Mouse (Mus musculus): ENCODE results near the gene Fam43b. TPM values are rescaled to one million over a fixed set of nuclear protein-coding genes. Genes with fewer than 3 reads are reported as not detected.

Fam43b gene
- polyA plus RNA-seq, 1 experiment from 2014 or later: 0.06 TPM

GRCm38 (mm10) chr4:138344891-138345545 lies 51.3 kb downstream of the Fam43b start:
- H3K4me1 ChIP-seq (replicated peaks): peaks cover 26% of the 10 kb centered on the region
- no peak overlapping the region for H3K4me3 ChIP-seq
- H3K27me3 ChIP-seq (replicated peaks): peaks cover 15% of the 10 kb centered on the region; the same call in 1 of the 2 replicates
- no peak overlapping the region for H3K4me2 ChIP-seq
- H3K9me3 ChIP-seq (replicated peaks): no peaks in the 10 kb centered on the region
- no peak overlapping the region for H3K9ac ChIP-seq
- H3K36me3 ChIP-seq: no peaks in the 10 kb centered on the region
- WGBS: 68% methylated on average over 9 of the region's 9 CpGs
- ATAC-seq (ENCODE audit: insufficient number of reproducible peaks, low FRiP score): no peak
- H3K27ac ChIP-seq (ENCODE audit: poor library complexity, severe bottlenecking): no peak overlapping the region

Other genes with a start within 250 kb of the Fam43b start
- gene Hp1bp3, start 180.2 kb downstream of the Fam43b start, polyA plus RNA-seq (2016; fragmentation: Nextera tagmentation; extraction: Ambion mirVana): 109 and 114 TPM in 2 replicates
- gene Sh2d5, start 146.1 kb downstream of the Fam43b start, polyA plus RNA-seq (2016; fragmentation: Nextera tagmentation; extraction: Ambion mirVana): 0.31 and 0.41 TPM in 2 replicates
- 0.44 and 0.52 TPM in 2 replicates for gene Kif17, start 146.1 kb downstream of the Fam43b start, polyA plus RNA-seq (2016; fragmentation: Nextera tagmentation; extraction: Ambion mirVana)
- 316 and 318 TPM in 2 replicates for gene Ddost, start 91.8 kb downstream of the Fam43b start, polyA plus RNA-seq (2016; fragmentation: Nextera tagmentation; extraction: Ambion mirVana)
- gene Pink1, start 70.2 kb downstream of the Fam43b start, polyA plus RNA-seq (2016; fragmentation: Nextera tagmentation; extraction: Ambion mirVana): 72.6 and 78.6 TPM in 2 replicates
- gene Cda, start 28.5 kb downstream of the Fam43b start, polyA plus RNA-seq (2016; fragmentation: Nextera tagmentation; extraction: Ambion mirVana): 9.3 and 10.9 TPM in 2 replicates
- 18.6 and 21.5 TPM in 2 replicates for gene Mul1, start 38.1 kb upstream of the Fam43b start, polyA plus RNA-seq (2016; fragmentation: Nextera tagmentation; extraction: Ambion mirVana)
- gene Camk2n1, start 57.8 kb upstream of the Fam43b start, polyA plus RNA-seq (2016; fragmentation: Nextera tagmentation; extraction: Ambion mirVana): 1.1 and 1.4 TPM in 2 replicates
- gene Vwa5b1, start 239.4 kb upstream of the Fam43b start, polyA plus RNA-seq (2016; fragmentation: Nextera tagmentation; extraction: Ambion mirVana): not detected in 2 replicates